Mouse (Mus musculus) midbrain, embryonic 13.5 days (tissue): ENCODE data around the gene Sv2b. TPM values are rescaled to one million over a fixed set of nuclear protein-coding genes. Genes with fewer than 3 reads are reported as not detected.
A peak's percentile ranks its signal among the peaks of the same experiment; 100 is the strongest.
"Not testable (repeated sequence)": the region's sequence is repeated elsewhere in the genome, so short reads cannot be mapped to it uniquely, and the experiment has no call there.

ENCODE experiments used
- ATAC-seq: fragments of 200-750 bp; cut with Nextera tagmentation; 2 replicates; pipeline ENCODE4 v1.8.0; 2017; ENCODE audit warnings: mild to moderate bottlenecking, moderate TSS enrichment, moderate library complexity
- H3K27ac ChIP-seq: fragments of 300-500 bp; sonication (generic); 2 replicates; pipeline ENCODE4 v1.5.1; 2015; ENCODE audit warnings: inconsistent platforms, mild to moderate bottlenecking, moderate library complexity
- H3K27me3 ChIP-seq: fragments of 300-500 bp; sonication (generic); 2 replicates; pipeline ENCODE4 v1.6.1; 2015; ENCODE audit warnings: mild to moderate bottlenecking, inconsistent platforms
- H3K36me3 ChIP-seq: fragments of 300-500 bp; sonication (generic); 2 replicates; pipeline ENCODE4 v1.6.1; 2015; ENCODE audit warnings: mild to moderate bottlenecking, inconsistent platforms
- H3K4me1 ChIP-seq: fragments of 300-500 bp; sonication (generic); replicated peaks from 2 replicates; pipeline ENCODE4 v1.6.1; 2015; ENCODE audit warnings: inconsistent platforms
- H3K4me2 ChIP-seq: fragments of 300-500 bp; sonication (generic); replicated peaks from 2 replicates; pipeline ENCODE4 v1.6.1; 2015; ENCODE audit warnings: moderate library complexity, mild to moderate bottlenecking, inconsistent platforms
- H3K4me3 ChIP-seq: fragments of 300-500 bp; sonication (generic); replicated peaks from 2 replicates; pipeline ENCODE4 v1.5.1; 2015; ENCODE audit warnings: mild to moderate bottlenecking, inconsistent platforms
- H3K9ac ChIP-seq: fragments of 300-500 bp; sonication (generic); replicated peaks from 2 replicates; pipeline ENCODE4 v1.6.1; 2015; ENCODE audit warnings: mild to moderate bottlenecking, inconsistent platforms
- H3K9me3 ChIP-seq: fragments of 300-500 bp; sonication (generic); 2 replicates; pipeline ENCODE4 v1.6.1; 2016; ENCODE audit warnings: mild to moderate bottlenecking, inconsistent platforms
- WGBS: fragments of 180-500 bp; shearing (Covaris S2); methylation state at CpG from one replicate; pipeline ENCODE4 v1.1.7; 2015; 5-methylcytosine and 5-hydroxymethylcytosine counted together
- polyA plus RNA-seq: library from polyadenylated mRNA; unstranded; fragments of >200 nt; fragmentation: Nextera tagmentation; extraction: Ambion mirVana; gene quantifications from 2 replicates; pipeline ENCODE4 v1.2.1, GENCODE M21; 2015

Sv2b gene
- polyA plus RNA-seq: 3.5 and 4.2 TPM in 2 replicates

DNA sequence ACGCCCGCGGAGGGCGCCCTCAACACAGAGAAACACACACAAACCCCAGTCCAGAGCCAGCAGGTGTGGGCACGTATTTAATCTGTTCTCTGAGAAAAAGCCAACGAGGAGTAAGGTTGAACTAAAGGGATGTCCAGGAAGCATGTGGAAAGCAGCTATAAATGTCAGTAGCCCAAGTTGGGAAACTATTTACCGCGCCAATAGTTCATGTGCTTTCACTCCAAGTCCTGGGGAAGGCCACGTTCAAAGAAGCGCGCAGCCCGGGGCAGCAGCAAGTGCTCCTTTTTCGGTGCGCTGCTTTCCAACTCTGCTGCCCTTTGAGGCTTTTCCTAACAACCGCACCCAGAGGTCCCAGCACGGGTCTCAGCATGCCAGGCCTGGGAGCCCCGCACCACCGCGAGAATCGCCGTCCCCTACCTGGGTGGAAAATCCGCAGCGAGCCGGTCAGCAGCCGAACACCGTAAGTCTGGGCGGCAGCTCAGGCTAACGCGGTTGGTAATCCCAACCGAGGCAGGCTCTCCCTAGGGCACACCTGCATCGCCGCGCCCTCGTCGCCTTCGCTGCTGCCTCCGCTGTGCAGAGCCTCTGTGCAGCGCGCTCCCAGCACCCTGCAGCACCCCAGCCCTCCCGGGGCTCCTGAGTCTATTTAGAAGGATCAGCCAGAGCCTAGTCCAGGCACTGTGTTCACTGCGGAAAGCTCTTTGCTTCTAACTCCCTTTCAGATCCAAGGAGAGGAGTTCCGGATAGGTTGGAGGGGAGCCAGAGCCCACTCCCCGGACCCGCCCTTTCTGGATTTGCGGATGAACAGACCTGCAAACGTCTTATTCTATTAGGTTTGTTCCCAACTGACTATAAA lies at the start of gene Sv2b:
TSS of gene Sv2b (minus strand) at position 806 of the 856 bp plus-strand sequence.
- H3K4me1 ChIP-seq: peaks cover 16% of the 10 kb centered on the region
- H3K9ac ChIP-seq: peak within 1 kb of the TSS; percentile 71
- H3K4me2 ChIP-seq: peak within 1 kb of the TSS; percentile 96
- H3K4me3 ChIP-seq: peak within 1 kb of the TSS; percentile 55
- under 1% methylated on average over 46 of the region's 46 CpGs for WGBS
- peaks cover 57% of the 10 kb centered on the region for H3K27me3 ChIP-seq
- ATAC-seq: peak; percentile 60
- H3K36me3 ChIP-seq: no peaks in the 10 kb centered on the region
- no peak within 1 kb of the TSS for H3K27ac ChIP-seq
- H3K9me3 ChIP-seq: no peaks in the 10 kb centered on the region

DNA sequence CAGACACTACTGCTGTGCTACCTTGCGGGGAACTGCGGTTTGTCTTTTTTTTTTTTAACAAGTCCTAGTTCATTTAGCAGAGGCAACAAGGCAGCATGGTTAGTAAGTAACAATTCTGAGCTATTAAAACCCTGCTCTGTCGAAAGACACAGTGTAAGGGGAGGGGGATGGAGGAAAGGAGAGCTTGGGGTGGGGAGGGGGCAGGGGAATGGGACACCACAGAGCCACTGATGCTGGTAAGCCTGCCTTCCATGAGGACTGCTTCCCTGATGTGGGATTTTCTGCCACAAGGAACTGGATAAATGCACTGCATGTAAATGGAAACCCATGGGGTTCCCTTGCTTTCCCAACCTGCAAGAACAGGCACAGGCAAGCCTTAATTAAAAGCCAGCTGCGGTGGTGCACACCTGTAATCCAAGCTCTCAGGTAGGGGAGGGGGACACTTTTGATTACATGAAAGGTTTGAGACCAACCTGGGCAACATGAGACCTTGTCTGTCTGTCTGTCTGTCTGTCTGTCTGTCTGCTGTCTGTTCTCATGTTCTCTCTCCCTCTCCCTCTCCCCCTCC lies 49.3 kb upstream of the Sv2b start:
- no peak overlapping the region for H3K27ac ChIP-seq
- 51% methylated on average over 4 of the region's 4 CpGs for WGBS
- no peaks in the 10 kb centered on the region for H3K9me3 ChIP-seq
- no peak for ATAC-seq
- no peaks in the 10 kb centered on the region for H3K36me3 ChIP-seq
- no peak overlapping the region for H3K4me3 ChIP-seq
- no peak overlapping the region for H3K4me2 ChIP-seq
- no peak overlapping the region for H3K9ac ChIP-seq
- H3K27me3 ChIP-seq: no peaks in the 10 kb centered on the region
- H3K4me1 ChIP-seq: no peaks in the 10 kb centered on the region

DNA sequence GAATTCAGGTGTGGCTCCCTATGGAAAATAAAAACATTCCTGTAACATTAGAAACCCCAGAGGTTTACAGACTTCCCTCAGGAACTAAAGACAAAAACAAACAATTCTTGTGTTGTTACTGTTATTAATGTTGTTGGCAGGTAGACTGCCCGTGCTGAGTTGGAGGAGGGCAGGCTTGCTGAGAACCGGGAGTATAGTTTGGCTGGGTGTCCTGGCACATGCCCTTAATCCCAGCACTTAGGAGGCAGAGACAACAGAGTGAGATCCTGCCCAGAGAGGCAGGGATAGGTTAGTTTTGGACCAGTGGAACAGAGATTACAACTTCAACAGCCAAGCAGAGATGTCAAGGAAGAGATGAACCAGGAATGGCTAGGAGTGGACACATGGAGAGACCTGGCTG lies 46.5 kb upstream of the Sv2b start:
- WGBS: 75% methylated on average over 2 of the region's 2 CpGs
- Histone ChIP-seq H3K27me3 (no peaks in the 10 kb centered on the region), H3K4me3 (no peak overlapping the region), H3K9me3 (no peaks in the 10 kb centered on the region), H3K4me1 (no peaks in the 10 kb centered on the region), H3K36me3 (no peaks in the 10 kb centered on the region), H3K27ac (no peak overlapping the region), H3K4me2 (no peak overlapping the region), H3K9ac (no peak overlapping the region)
- ATAC-seq: no peak

DNA sequence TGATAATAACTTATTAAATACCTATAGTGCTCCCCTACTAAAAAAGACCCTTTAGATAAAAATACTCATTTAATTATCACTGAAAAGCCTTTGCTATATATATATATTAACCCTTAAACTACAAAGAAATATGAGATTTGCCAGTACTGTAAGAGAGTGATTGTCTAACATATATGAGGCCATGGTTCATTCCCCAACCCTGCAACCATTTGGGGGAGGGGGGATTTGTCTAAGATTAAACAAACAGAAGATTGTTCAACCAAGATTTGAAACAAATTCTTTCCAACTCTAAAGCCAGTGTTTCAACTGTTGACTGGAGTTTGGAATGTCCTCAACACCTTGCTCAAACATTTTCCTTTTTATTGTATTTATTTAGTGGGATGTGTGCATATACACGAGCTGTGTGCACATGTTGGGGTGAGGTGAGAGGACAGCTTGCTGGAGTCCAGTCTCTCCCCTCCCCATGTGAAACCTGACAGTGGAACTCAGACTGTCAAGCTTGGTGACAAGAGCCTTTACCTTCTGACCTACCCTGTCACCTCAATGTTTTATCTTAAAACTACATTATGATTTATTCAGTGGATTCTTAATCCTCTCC lies 43.8 kb upstream of the Sv2b start:
- Histone ChIP-seq H3K4me2 (no peak overlapping the region), H3K4me3 (no peak overlapping the region), H3K27ac (no peak overlapping the region), H3K36me3 (no peaks in the 10 kb centered on the region), H3K9ac (no peak overlapping the region), H3K27me3 (no peaks in the 10 kb centered on the region), H3K4me1 (no peaks in the 10 kb centered on the region), H3K9me3 (no peaks in the 10 kb centered on the region)
- 66% methylated on average over 1 of the region's 1 CpGs for WGBS
- ATAC-seq: no peak

DNA sequence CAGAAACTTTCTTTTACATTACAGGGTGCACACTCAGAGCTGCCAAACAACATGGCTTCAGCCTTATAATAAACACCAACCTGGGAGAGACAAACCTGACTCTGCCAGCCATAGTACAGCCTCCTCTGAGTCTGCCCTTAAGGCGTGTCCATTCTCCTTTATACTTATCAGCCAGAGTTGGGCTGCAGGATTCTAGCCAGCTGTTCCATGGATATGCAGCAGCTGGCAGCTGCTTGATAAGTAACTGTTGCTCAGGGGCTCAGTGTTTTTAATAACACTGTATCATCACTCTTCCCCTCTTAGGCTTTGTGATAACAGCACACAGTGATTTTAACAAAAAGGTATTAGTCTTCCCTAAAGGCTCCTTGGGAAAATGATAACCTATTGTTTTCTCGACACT lies 41.1 kb upstream of the Sv2b start:
- no peak for ATAC-seq
- Histone ChIP-seq H3K4me1 (no peaks in the 10 kb centered on the region), H3K4me2 (no peak overlapping the region), H3K9ac (no peak overlapping the region), H3K9me3 (no peaks in the 10 kb centered on the region), H3K27ac (no peak overlapping the region), H3K4me3 (no peak overlapping the region), H3K36me3 (no peaks in the 10 kb centered on the region), H3K27me3 (no peaks in the 10 kb centered on the region)
- WGBS: 63% methylated on average over 2 of the region's 2 CpGs

DNA sequence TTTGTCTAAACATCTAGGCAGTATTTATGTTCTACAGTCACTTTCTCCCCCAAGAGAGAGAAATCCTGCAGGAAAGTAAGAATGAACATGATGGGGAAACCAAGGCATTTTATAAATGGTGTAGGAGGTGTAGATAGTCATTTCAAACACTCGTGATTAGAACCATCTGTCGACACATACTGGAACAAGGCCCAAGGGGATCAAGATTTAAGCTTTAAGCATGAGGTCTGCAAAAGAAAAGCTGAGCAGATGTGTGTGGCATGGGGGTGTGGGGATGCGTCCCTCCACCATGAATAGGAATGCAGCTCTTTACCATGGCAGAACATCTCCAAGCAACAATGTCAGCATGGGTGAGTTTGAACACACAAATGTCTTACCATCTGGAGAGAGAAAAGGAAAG lies 23.2 kb upstream of the Sv2b start:
- ATAC-seq: no peak
- Histone ChIP-seq H3K9me3 (no peaks in the 10 kb centered on the region), H3K4me3 (no peak overlapping the region)

DNA sequence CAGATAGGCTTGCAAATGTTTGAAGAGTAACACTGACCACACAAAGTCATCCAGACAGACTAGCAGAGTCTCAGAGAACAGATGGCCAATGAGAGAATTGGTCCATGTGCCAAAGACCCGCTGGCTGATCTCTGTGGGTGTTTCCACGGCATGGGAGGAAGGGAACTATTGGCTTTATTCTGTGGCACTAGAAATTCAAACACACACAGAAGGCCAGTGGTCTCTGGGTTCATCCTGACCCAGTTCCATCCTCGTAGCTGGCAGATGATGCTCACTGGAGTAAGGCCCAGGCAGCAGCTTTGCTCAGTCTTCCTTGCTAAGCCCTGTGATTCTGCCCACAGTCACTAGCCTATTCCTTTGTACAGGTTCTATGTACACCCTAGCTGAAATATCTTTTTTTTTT lies 20.7 kb upstream of the Sv2b start:
- H3K4me1 ChIP-seq: peaks cover 23% of the 10 kb centered on the region
- no peak overlapping the region for H3K9ac ChIP-seq
- H3K9me3 ChIP-seq: no peaks in the 10 kb centered on the region
- no peak for ATAC-seq
- no peak overlapping the region for H3K4me3 ChIP-seq
- no peaks in the 10 kb centered on the region for H3K27me3 ChIP-seq
- peak overlapping the region; percentile 20 for H3K27ac ChIP-seq
- H3K36me3 ChIP-seq: no peaks in the 10 kb centered on the region
- H3K4me2 ChIP-seq: no peak overlapping the region
- 54% methylated on average over 3 of the region's 3 CpGs for WGBS

More for the DNA sequence above, 23.2 kb upstream of the Sv2b start:
- Histone ChIP-seq H3K9ac (no peak overlapping the region), H3K4me2 (no peak overlapping the region), H3K27me3 (no peaks in the 10 kb centered on the region), H3K36me3 (no peaks in the 10 kb centered on the region), H3K27ac (no peak overlapping the region), H3K4me1 (peaks cover 23% of the 10 kb centered on the region)
- 48% methylated on average over 3 of the region's 3 CpGs for WGBS

DNA sequence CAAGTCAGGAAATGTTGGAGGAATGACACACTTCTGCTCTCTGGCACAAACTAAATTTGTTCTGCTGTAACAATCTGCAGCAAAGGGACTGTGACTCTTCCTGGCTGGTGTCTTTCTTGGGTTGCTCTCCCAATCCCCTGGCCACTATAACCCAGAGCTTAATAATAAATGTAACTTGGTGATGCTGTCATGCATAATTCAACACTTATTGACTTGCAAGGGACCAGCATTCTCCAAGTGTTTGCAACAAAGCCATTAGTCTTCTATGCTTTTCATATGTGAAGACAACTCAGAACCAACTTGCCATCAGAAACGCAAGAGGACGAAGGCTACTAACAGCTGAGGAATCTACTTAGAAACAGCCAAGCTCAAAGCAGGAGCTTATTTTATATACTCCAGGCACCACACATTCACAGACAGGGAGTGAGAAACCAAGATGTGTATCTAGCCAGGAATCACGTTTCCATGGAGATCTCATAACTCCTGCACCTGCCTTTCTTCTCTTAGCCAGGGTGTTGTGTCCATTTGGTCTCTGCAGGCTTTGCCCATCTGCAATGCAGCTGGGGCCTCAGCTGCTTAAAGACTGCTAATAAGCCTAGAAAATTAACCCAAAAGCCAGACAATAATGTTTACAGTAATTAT lies 19.8 kb upstream of the Sv2b start:
- peak; percentile 77 for ATAC-seq
- WGBS: 40% methylated on average over 3 of the region's 3 CpGs
- peak overlapping the region; percentile 20 for H3K27ac ChIP-seq

DNA sequence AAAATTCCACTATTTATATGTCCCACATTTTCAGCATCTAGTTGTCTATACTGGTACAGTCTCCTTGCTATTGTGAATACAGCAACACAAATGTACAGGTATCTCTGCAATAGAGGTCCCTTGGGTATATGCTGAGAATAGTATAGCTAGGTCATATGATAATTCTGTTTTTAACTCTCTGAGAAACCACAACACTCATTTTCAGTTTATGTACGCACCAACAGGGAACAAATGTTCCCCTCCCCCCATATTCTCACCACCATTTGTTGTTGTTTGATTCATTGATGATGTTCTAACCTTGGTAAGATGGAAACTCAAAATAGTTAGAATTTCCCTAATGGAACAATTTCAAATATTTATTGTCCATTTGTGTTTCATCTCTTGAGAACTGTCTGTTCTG lies 16.2 kb upstream of the Sv2b start:
- H3K27me3 ChIP-seq: no peaks in the 10 kb centered on the region
- WGBS: 97% methylated on average over 1 of the region's 1 CpGs
- no peak overlapping the region for H3K9ac ChIP-seq
- H3K4me1 ChIP-seq: peaks cover 18% of the 10 kb centered on the region
- no peak for ATAC-seq
- H3K9me3 ChIP-seq: no peaks in the 10 kb centered on the region
- H3K4me3 ChIP-seq: no peak overlapping the region
- H3K27ac ChIP-seq: no peak overlapping the region
- H3K4me2 ChIP-seq: no peak overlapping the region
- no peaks in the 10 kb centered on the region for H3K36me3 ChIP-seq

More for the DNA sequence above, 19.8 kb upstream of the Sv2b start:
- no peaks in the 10 kb centered on the region for H3K9me3 ChIP-seq
- H3K36me3 ChIP-seq: no peaks in the 10 kb centered on the region
- no peak overlapping the region for H3K9ac ChIP-seq
- no peaks in the 10 kb centered on the region for H3K27me3 ChIP-seq
- 0 out of 2 replicates have a peak overlapping the region, but pooled peaks have one; percentile 3 for H3K4me2 ChIP-seq
- peaks cover 23% of the 10 kb centered on the region for H3K4me1 ChIP-seq
- no peak overlapping the region for H3K4me3 ChIP-seq

DNA sequence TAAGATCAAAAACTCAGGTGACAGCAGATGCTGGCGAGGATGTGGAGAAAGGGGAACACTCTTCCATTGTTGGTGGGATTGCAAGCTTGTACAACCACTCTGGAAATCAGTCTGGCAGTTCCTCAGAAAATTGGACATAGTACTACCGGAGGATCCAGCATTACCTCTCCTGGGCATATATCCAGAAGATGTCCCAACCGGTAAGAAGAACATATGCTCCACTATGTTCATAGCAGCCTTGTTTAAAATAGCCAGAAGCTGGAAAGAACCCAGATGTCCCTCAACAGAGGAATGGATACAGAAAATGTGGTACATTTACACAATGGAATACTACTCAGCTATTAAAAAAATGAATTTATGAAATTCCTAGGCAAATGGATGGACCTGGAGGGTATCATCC lies 13.7 kb upstream of the Sv2b start:
- ATAC-seq, H3K4me2 ChIP-seq, H3K27me3 ChIP-seq, H3K9ac ChIP-seq, H3K36me3 ChIP-seq, H3K4me3 ChIP-seq, H3K9me3 ChIP-seq, H3K27ac ChIP-seq, H3K4me1 ChIP-seq: not testable (repeated sequence)
- WGBS: 96% methylated on average over 3 of the region's 3 CpGs

DNA sequence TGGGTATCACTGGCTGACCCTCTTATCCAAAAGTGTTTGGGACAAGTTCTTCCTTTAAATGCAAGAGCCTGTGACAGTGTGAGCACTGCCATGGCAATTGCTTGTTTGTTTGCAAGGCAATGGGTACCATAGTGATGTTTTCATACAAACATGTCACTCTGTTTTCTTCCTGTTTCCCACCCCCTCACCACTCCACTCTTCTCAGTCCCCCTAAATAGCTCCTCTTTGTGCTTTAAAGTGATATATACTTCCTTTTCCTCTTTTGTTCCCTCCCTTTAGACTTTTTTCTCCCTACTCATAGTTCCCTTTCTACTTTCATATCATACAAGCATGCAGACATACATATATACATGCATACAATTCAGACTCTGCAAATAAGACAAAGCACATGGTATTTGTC lies 10.9 kb upstream of the Sv2b start:
- no peak for ATAC-seq
- Histone ChIP-seq H3K9me3 (no peaks in the 10 kb centered on the region), H3K4me1 (no peaks in the 10 kb centered on the region), H3K4me2 (no peak overlapping the region), H3K9ac (no peak overlapping the region), H3K27ac (no peak overlapping the region), H3K27me3 (no peaks in the 10 kb centered on the region), H3K36me3 (no peaks in the 10 kb centered on the region), H3K4me3 (no peak overlapping the region)

DNA sequence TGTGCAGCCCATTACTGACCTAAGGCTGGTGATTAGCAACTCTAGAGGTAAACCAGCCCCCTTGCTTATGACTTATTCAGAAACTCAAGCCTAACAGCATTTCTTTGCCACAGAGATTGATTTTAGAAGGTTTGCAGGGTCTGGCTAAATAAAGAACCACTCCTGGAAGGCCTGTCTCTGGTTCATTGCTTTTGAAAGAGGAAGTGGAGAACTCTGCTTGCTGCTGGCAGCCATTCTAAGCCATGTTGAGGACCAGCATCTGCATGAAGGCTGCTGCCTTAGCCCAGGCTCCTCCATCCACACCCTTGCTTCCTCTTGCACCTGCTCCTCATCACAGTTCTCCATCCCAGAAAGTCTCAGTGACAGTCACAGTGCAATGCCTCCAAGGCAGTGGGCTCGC lies 9.3 kb upstream of the Sv2b start:
- 83% methylated on average over 1 of the region's 1 CpGs for WGBS
- no peak overlapping the region for H3K4me2 ChIP-seq
- H3K9me3 ChIP-seq: no peaks in the 10 kb centered on the region
- H3K27me3 ChIP-seq: no peaks in the 10 kb centered on the region
- no peaks in the 10 kb centered on the region for H3K36me3 ChIP-seq
- H3K9ac ChIP-seq: no peak overlapping the region
- H3K4me1 ChIP-seq: no peaks in the 10 kb centered on the region
- no peak for ATAC-seq
- H3K4me3 ChIP-seq: no peak overlapping the region
- H3K27ac ChIP-seq: no peak overlapping the region
